Mouse (Mus musculus): Measurements from ENCODE around the gene Strbp. TPM values are rescaled to one million over a fixed set of nuclear protein-coding genes. Genes with fewer than 3 reads are reported as not detected.

Gene Strbp
- polyA plus RNA-seq, 1 experiment from 2014 or later: 30.2 TPM

- H3K9ac ChIP-seq (ENCODE audit: low read length): no peak overlapping the region
- peaks cover 8% of the 10 kb centered on the region for H3K9me3 ChIP-seq (ENCODE audit: control insufficient read depth, low read length)
- WGBS: 88% methylated on average over 2 of the region's 2 CpGs
- no peaks in the 10 kb centered on the region for H3K4me1 ChIP-seq (ENCODE audit: control insufficient read depth in 2 of 2, insufficient read depth in 2 of 2, low read length in 2 of 2)
- no peak for ATAC-seq (ENCODE audit: insufficient number of reproducible peaks, insufficient read depth, low FRiP score, low read depth)
- no peak overlapping the region for H3K27ac ChIP-seq (replicated peaks in 1 of 2; ENCODE audit: control insufficient read depth in 1 of 2, insufficient read depth in 1 of 2, low read depth in 2 of 2, low read length in 2 of 2)
- no peak overlapping the region for H3K4me2 ChIP-seq (ENCODE audit: low read length)
- peaks cover 96% of the 10 kb centered on the region for H3K36me3 ChIP-seq (ENCODE audit: control insufficient read depth, insufficient read depth, low read length)
- no peak overlapping the region for H3K4me3 ChIP-seq (ENCODE audit: control insufficient read depth in 1 of 2, insufficient read depth in 1 of 2, low read depth in 1 of 2, low read length in 2 of 2)
- no peaks in the 10 kb centered on the region for H3K27me3 ChIP-seq (ENCODE audit: control insufficient read depth, insufficient read depth, low read length)
Observed at GRCm38 (mm10) chr2:37556366-37556765, 147.3 kb downstream of the Strbp start.

GRCm38 (mm10) chr2:37549346-37550012 is 154.2 kb downstream of the Strbp start:
- H3K36me3 ChIP-seq (ENCODE audit: control insufficient read depth, insufficient read depth, low read length): peaks cover 77% of the 10 kb centered on the region
- ATAC-seq (ENCODE audit: insufficient number of reproducible peaks, insufficient read depth, low FRiP score, low read depth): no peak
- H3K9ac ChIP-seq (ENCODE audit: low read length): no peak overlapping the region
- 81% methylated on average over 1 of the region's 1 CpGs for WGBS
- no peaks in the 10 kb centered on the region for H3K4me1 ChIP-seq (ENCODE audit: control insufficient read depth in 2 of 2, insufficient read depth in 2 of 2, low read length in 2 of 2)
- H3K9me3 ChIP-seq (ENCODE audit: control insufficient read depth, low read length): peaks cover 3% of the 10 kb centered on the region
- no peak overlapping the region for H3K4me3 ChIP-seq (ENCODE audit: control insufficient read depth in 1 of 2, insufficient read depth in 1 of 2, low read depth in 1 of 2, low read length in 2 of 2)
- H3K27ac ChIP-seq (replicated peaks in 1 of 2; ENCODE audit: control insufficient read depth in 1 of 2, insufficient read depth in 1 of 2, low read depth in 2 of 2, low read length in 2 of 2): no peak overlapping the region
- H3K4me2 ChIP-seq (ENCODE audit: low read length): no peak overlapping the region
- no peaks in the 10 kb centered on the region for H3K27me3 ChIP-seq (ENCODE audit: control insufficient read depth, insufficient read depth, low read length)

- no peaks in the 10 kb centered on the region for H3K9me3 ChIP-seq (ENCODE audit: control insufficient read depth, low read length)
- H3K27me3 ChIP-seq (ENCODE audit: control insufficient read depth, insufficient read depth, low read length): no peaks in the 10 kb centered on the region
- 78% methylated on average over 3 of the region's 3 CpGs for WGBS
- peaks cover 45% of the 10 kb centered on the region for H3K36me3 ChIP-seq (ENCODE audit: control insufficient read depth, insufficient read depth, low read length)
- no peak overlapping the region for H3K4me3 ChIP-seq (ENCODE audit: control insufficient read depth in 1 of 2, insufficient read depth in 1 of 2, low read depth in 1 of 2, low read length in 2 of 2)
- H3K4me2 ChIP-seq (ENCODE audit: low read length): no peak overlapping the region
- peaks cover 0 to 10% of the 10 kb centered on the region in 2 experiments; a peak in 2 of 4 replicates for H3K4me1 ChIP-seq (ENCODE audit: control insufficient read depth in 2 of 2, insufficient read depth in 2 of 2, low read length in 2 of 2)
- no peak overlapping the region for H3K9ac ChIP-seq (ENCODE audit: low read length)
- H3K27ac ChIP-seq (replicated peaks in 1 of 2; ENCODE audit: control insufficient read depth in 1 of 2, insufficient read depth in 1 of 2, low read depth in 2 of 2, low read length in 2 of 2): no peak overlapping the region
- no peak for ATAC-seq (ENCODE audit: insufficient number of reproducible peaks, insufficient read depth, low FRiP score, low read depth)
Observed at GRCm38 (mm10) chr2:37531639-37532038, 172.0 kb downstream of the Strbp start.

DNA sequence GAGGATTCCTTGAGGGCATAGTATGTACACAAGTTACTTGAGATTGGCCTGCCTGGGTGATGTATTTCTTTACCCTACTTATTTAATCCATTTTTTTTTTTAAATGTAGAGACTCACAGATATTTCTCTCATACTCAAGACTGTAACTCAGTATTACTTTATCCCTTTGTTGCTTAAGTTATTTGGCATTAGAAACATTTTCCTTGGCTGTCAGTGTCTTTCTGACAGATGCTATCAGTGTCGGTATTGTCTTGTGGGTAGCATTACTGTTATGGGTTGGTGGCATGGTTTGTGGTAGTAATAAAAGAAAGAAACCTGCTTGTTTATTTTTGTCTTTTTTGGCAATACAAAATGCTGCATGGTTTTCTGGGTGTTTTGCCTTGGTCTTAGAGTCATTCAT is 172.9 kb downstream of the Strbp start:
- 97% methylated on average over 1 of the region's 1 CpGs for WGBS

GRCm38 (mm10) chr2:37529397-37529796 is 174.3 kb downstream of the Strbp start:
- Histone ChIP-seq H3K36me3 (ENCODE audit: control insufficient read depth, insufficient read depth, low read length) (peaks cover 22% of the 10 kb centered on the region), H3K9me3 (ENCODE audit: control insufficient read depth, low read length) (no peaks in the 10 kb centered on the region), H3K4me1 (ENCODE audit: control insufficient read depth in 2 of 2, insufficient read depth in 2 of 2, low read length in 2 of 2) (peaks cover 0 to 10% of the 10 kb centered on the region in 2 experiments; a peak in 2 of 4 replicates), H3K4me3 (ENCODE audit: control insufficient read depth in 1 of 2, insufficient read depth in 1 of 2, low read depth in 1 of 2, low read length in 2 of 2) (no peak overlapping the region), H3K27ac (replicated peaks in 1 of 2; ENCODE audit: control insufficient read depth in 1 of 2, insufficient read depth in 1 of 2, low read depth in 2 of 2, low read length in 2 of 2) (no peak overlapping the region), H3K4me2 (ENCODE audit: low read length) (no peak overlapping the region), H3K9ac (ENCODE audit: low read length) (no peak overlapping the region), H3K27me3 (ENCODE audit: control insufficient read depth, insufficient read depth, low read length) (no peaks in the 10 kb centered on the region)
- ATAC-seq (ENCODE audit: insufficient number of reproducible peaks, insufficient read depth, low FRiP score, low read depth): no peak
- 90% methylated on average over 2 of the region's 2 CpGs for WGBS

More for the DNA sequence above, 172.9 kb downstream of the Strbp start:
- H3K36me3 ChIP-seq (ENCODE audit: control insufficient read depth, insufficient read depth, low read length): peaks cover 36% of the 10 kb centered on the region
- H3K9me3 ChIP-seq (ENCODE audit: control insufficient read depth, low read length): no peaks in the 10 kb centered on the region
- H3K4me2 ChIP-seq (ENCODE audit: low read length): no peak overlapping the region
- H3K4me1 ChIP-seq (ENCODE audit: control insufficient read depth in 2 of 2, insufficient read depth in 2 of 2, low read length in 2 of 2): peaks cover 0 to 10% of the 10 kb centered on the region in 2 experiments; a peak in 2 of 4 replicates
- H3K4me3 ChIP-seq (ENCODE audit: control insufficient read depth in 1 of 2, insufficient read depth in 1 of 2, low read depth in 1 of 2, low read length in 2 of 2): no peak overlapping the region
- no peak overlapping the region for H3K27ac ChIP-seq (replicated peaks in 1 of 2; ENCODE audit: control insufficient read depth in 1 of 2, insufficient read depth in 1 of 2, low read depth in 2 of 2, low read length in 2 of 2)
- ATAC-seq (ENCODE audit: insufficient number of reproducible peaks, insufficient read depth, low FRiP score, low read depth): no peak
- no peak overlapping the region for H3K9ac ChIP-seq (ENCODE audit: low read length)
- no peaks in the 10 kb centered on the region for H3K27me3 ChIP-seq (ENCODE audit: control insufficient read depth, insufficient read depth, low read length)

- no peak overlapping the region for H3K4me3 ChIP-seq (ENCODE audit: control insufficient read depth in 1 of 2, insufficient read depth in 1 of 2, low read depth in 1 of 2, low read length in 2 of 2)
- H3K9ac ChIP-seq (ENCODE audit: low read length): no peak overlapping the region
- no peak overlapping the region for H3K4me2 ChIP-seq (ENCODE audit: low read length)
- peaks cover 0 to 10% of the 10 kb centered on the region in 2 experiments; a peak in 2 of 4 replicates for H3K4me1 ChIP-seq (ENCODE audit: control insufficient read depth in 2 of 2, insufficient read depth in 2 of 2, low read length in 2 of 2)
- no peaks in the 10 kb centered on the region for H3K9me3 ChIP-seq (ENCODE audit: control insufficient read depth, low read length)
- H3K36me3 ChIP-seq (ENCODE audit: control insufficient read depth, insufficient read depth, low read length): peaks cover 7% of the 10 kb centered on the region
- no peak for ATAC-seq (ENCODE audit: insufficient number of reproducible peaks, insufficient read depth, low FRiP score, low read depth)
- no peak overlapping the region for H3K27ac ChIP-seq (replicated peaks in 1 of 2; ENCODE audit: control insufficient read depth in 1 of 2, insufficient read depth in 1 of 2, low read depth in 2 of 2, low read length in 2 of 2)
- H3K27me3 ChIP-seq (ENCODE audit: control insufficient read depth, insufficient read depth, low read length): no peaks in the 10 kb centered on the region
Observed at GRCm38 (mm10) chr2:37527587-37527986, 176.1 kb downstream of the Strbp start.

DNA sequence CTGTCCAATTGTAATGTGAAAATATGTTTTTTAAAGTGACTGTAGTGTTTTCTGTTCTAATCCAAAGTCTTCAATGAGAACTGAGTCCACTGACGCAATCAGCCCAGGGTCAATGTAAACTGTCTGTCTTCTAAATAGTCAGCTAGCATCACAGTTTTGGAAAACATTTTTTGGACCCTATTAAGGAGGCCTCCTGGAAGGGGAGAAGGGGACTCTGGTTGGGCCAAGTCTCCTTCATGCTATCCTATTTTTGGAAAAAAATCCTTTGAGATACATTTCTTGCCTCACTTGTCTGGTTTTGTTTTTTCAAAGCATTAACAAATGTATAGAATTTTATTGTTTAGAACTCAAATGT is 184.4 kb downstream of the Strbp start:
- Histone ChIP-seq H3K27me3 (ENCODE audit: control insufficient read depth, insufficient read depth, low read length) (no peaks in the 10 kb centered on the region), H3K9me3 (ENCODE audit: control insufficient read depth, low read length) (no peaks in the 10 kb centered on the region), H3K27ac (replicated peaks in 1 of 2; ENCODE audit: control insufficient read depth in 1 of 2, insufficient read depth in 1 of 2, low read depth in 2 of 2, low read length in 2 of 2) (no peak overlapping the region), H3K9ac (ENCODE audit: low read length) (no peak overlapping the region), H3K36me3 (ENCODE audit: control insufficient read depth, insufficient read depth, low read length) (peaks cover 18% of the 10 kb centered on the region), H3K4me2 (ENCODE audit: low read length) (no peak overlapping the region), H3K4me3 (ENCODE audit: control insufficient read depth in 1 of 2, insufficient read depth in 1 of 2, low read depth in 1 of 2, low read length in 2 of 2) (no peak overlapping the region), H3K4me1 (ENCODE audit: control insufficient read depth in 2 of 2, insufficient read depth in 2 of 2, low read length in 2 of 2) (peaks cover 2 to 12% of the 10 kb centered on the region in 2 experiments; a peak in 3 of 4 replicates)
- ATAC-seq (ENCODE audit: insufficient number of reproducible peaks, insufficient read depth, low FRiP score, low read depth): no peak
- WGBS: 92% methylated on average over 1 of the region's 1 CpGs

Measured in heart, embryonic 14.5 days (tissue).